Mouse (Mus musculus) G1E (cell line): ENCODE results near the gene Rbm28.

Experiments used
- CTCF ChIP-seq: IDR thresholded peaks from 2 replicates; pipeline ENCODE4 v1.5.1; 2012; ENCODE audit warnings: low read depth, low read length, inconsistent platforms, mixed read lengths
- GATA1 ChIP-seq: IDR thresholded peaks from 2 replicates; pipeline ENCODE4 v1.6.1; 2012; ENCODE audit warnings: borderline replicate concordance, low read length, inconsistent platforms, mixed read lengths
- TAL1 ChIP-seq: conservative IDR thresholded peaks from 2 replicates; pipeline ENCODE4 v1.6.1; 2012; ENCODE audit warnings: low read depth, low read length, inconsistent platforms, mixed read lengths

GRCm38 (mm10) chr6:29118231-29118630 is 46.6 kb downstream of the Rbm28 start:
- TF ChIP-seq CTCF (no peak), GATA1 (no peak), TAL1 (no peak)
